Mouse (Mus musculus) yolk sac, embryonic 10.5 days (tissue): ENCODE data around the gene Sorbs2.

ENCODE experiments used
- DNase-seq: peaks from one replicate; pipeline ENCODE4 v3.0.0-alpha.2; 2017; ENCODE audit warnings: low spot score

Gene Sorbs2

DNA sequence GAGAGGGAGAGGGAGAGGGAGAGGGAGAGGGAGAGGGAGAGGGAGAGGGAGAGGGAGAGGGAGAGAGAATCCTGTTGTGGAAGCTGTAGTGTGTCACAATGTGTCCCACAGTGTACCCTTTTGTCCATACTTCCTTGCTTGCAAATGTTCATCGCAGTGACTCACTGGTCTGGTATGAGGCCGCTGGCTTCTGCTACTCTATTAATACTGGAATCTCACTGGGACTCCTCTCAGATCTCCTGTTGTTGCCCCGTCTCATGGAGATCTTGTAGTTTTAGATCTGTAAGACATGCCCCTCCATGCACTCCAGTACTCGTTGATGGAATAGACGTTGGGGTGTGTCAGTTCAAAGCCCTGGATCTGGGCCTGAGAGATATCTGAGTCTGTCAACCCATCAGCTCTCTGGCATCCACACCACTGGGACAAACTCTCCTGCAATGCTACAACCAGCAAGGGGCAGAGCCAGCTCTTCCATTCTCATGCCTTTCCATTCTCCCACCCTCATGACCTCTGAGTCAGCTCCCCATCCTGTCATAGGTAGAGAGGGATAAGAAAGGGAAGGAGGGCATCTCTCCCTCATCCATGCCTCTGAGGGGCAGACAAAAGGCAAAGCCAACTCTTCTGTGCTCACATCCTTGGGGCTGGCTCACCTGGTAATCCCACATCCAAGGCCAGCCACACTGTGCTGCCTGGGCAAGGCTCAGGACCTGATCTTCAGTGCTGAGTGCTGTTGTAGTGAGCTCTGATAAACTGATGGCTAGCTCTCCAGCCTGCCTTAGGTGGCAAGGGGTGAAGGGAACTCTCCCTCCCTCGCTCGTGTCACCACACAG, 72.3 kb downstream of the Sorbs2 start:
- DNase-seq: no peak

DNA sequence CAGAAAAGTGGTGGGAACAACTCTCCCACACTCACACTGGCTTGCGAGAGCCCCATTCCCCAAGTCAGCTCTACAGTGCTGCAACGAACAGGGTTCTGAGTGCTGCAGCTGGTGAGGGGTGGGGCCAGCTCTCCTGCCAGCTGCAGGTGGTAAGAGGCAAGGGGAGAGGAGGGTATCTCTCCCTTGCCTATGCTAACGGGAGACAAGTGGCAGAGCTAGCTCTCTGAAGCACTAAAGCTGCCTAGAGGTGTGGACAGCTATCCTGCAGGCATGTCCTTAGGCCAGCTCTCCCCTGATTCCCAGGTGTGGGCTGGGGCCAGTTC, 72.9 kb downstream of the Sorbs2 start:
- no peak for DNase-seq

DNA sequence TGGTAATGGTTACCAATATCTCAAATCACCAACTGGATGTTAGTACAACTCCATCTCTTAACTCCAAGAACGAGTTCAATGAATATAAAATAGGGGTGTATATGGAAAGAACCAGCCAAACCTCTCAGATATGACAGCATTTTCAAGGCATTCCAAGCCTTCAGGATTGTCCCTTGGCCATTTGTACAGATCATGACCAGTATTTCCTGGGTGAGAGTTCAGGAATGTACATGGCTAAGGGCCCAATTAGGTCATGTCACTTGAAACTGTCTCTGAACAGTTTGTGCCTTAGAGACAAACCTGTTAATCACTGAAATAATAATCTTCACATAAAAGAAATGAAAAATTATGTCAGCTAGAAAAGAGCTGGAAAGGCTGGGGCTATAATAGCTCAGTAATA, 76.3 kb downstream of the Sorbs2 start:
- DNase-seq: no peak

DNA sequence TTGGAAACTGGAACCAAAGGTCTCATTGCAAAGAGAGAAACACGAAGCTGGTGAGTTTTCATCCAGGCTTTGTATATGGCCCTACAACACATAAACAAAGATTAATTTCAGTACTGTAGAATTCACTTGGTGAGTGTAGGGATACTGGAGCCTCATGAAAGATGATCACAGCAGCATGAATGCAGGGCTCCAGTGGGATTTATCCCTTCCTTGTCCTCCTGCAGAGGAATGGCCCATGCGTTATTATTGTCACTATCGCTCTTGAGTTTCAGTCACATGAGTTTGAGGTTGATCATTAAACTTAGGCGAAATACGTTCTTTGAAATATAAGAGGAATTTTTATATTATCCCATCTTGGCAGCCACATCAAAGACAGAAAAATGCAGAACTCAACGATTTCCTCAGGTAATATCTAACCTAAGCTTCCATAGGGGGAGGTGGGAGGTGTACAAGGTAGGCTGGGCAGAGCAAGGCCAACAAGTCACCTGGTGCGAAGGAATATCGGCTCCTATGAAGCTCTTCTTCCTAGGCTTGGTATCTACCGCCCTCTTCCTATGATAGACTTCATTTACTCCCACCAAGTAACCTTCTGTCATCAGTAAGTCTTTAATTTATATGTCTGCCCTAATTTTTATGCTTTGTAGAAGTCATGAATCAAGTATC, 76.9 kb downstream of the Sorbs2 start:
- DNase-seq: no peak

DNA sequence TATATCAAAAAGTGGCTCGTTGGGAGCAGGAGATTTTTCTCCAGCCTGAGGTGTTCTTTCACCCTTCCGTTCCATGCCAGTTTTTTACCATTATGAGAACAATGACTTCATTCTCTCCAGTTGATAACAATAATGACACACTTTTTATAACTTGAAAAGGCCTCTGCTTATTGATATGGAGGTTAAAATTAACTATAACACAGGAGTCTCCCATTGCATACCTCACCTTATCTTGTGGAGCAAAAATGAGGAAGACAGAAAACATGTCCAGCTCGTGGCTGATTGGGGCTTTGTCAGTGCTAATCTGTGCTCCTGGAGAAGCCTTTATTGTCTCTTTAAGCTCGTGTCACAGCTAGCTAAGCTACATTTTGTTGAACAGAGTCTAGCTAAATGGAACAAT, 77.6 kb downstream of the Sorbs2 start:
- DNase-seq: no peak

DNA sequence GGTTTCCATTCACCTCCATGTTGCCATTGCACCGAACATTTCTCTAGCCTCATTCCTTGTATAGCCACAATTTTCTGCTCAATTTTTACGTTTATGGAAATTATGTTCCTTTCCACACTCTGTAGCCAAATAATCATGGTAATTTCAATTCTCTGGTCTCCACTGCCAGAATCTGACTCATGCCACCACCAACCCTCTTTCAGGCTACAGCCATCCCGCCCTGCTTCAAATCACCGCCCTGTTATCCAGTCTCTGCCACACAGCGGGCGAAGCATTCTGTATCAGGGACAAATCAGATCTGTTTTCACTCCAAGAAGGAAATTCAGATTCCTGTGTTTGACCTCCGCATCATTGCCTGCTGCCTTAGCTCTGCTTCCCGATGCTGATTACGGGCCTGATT, 79.4 kb downstream of the Sorbs2 start:
- DNase-seq: no peak

DNA sequence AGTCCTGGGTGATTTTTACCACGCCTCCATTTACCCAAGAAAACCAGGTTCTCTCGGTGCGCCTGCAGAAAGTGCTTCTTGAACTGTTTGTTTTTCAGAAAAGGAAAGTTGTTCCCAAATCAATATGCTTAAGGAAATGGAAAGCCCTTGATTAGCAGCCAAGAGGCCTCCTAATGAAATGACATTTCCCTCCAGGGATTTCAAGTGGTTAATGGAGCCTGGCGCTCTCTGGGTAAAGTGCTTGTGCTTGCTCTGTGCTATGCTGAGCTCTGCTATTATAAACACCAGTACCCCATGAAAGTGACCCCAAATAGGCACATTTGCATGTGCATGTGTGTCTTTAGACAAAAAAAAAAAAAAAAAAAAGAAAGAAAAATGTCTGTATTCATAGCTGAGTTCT, 84.3 kb downstream of the Sorbs2 start:
- no peak for DNase-seq

DNA sequence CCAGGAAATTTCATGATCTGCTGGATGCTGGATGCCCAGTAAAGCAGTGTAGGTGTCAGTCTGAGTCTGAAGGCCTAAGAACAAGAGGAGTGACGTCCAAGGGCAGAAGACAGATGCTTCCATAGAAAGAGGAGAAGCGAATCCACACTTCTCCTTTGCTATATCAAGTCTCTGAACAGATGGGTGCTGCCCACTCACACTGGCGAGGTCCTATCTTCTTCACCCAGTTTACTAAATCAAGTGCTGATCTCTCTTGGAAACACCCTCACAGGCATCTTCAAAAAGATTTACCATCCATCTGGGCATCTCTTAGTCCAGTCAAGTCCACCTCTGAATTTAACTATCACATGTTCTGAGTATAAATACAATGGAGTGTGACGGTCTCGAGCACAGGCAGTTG, 86.1 kb downstream of the Sorbs2 start:
- no peak for DNase-seq

DNA sequence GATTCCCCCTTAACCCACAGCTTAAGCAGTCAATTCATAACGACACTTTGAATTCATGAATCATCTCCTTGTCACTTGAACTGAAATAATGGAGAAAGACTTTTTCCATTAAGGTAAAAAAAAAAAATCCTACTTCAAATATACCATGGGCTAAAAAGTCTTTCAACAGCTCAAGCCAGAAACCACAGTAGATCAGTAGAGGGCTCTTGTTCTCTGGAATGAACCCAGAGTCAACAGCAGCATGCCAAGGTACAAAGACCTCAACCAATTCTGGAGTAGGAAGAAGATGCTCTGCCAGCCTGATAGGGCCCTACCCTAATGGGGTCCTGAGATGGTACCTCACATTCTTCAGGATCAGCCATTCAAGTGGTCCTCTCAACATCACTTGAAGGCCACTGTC, 88.4 kb downstream of the Sorbs2 start:
- no peak for DNase-seq

DNA sequence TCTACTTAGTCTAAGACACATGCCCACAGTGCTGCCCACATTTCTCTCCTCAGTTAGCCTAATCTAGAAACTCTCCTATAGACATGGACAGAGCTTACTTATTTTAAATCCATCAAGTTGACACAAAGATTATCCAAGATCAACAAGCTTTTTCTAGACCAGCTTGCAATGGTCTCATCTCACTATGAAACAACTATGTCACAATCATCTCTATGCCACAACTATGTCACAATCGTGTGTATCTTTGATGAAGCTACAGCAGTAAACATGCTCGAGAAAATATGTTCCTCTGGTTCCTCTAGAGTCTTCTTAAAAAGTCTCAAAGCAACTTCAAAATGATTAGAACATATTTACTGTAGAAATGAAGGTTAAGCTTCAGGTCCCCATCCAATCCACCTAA, 89.0 kb downstream of the Sorbs2 start:
- DNase-seq: no peak

DNA sequence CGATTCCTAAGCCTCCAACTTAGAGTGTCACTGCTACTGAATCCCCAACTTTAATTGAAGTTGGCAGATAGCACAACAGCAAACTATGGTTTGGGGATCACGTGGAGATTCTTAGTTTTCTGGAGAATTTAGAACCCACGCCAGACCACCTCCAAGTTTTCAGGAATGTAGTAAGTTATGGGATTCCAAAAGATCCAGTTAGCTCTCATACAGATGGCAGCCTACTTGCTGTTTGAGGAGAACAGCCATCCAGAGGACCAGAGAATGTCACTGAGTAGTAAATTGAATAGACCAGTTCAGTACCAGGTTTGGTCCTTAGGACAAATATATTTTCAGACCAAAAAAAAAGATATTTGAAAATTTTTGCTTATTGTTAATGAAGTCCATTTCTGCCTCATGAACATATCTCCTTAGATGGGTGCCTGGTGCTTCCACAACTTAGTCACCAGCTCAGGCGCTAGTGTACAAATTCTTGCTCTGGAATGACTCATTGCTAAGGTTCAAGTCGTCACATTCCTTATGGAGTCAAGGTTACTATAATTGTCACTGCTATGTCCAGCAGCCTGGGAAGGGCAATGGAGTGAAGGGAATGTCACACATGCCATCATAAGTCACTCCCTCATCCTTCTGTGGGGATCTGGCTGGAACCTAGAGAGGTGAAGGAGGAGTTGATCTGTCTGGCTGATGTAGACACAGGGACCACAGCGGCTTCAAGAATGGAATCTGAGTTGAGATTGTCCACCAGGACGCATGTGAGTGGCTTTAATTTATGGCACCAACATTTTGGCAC, 90.2 kb downstream of the Sorbs2 start:
- no peak for DNase-seq

DNA sequence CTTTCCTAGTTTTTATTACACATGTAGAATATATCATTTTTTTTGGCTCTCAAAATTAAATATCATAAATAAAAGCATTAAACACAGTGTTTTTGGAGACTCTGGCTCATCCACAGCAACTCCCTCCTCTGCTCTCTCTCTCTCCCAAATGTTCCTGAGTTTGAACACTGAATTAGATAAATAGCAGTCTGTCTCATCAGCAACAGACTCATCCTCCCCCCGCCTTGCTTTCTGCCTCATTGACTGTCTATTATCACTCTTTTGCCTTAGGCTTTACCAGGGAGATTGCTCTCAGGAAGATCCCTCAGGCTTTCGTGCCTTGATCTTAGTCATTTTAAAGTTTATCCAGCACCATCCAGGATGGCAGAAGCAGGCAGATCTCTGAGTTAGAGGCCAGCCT, 91.3 kb downstream of the Sorbs2 start:
- no peak for DNase-seq

DNA sequence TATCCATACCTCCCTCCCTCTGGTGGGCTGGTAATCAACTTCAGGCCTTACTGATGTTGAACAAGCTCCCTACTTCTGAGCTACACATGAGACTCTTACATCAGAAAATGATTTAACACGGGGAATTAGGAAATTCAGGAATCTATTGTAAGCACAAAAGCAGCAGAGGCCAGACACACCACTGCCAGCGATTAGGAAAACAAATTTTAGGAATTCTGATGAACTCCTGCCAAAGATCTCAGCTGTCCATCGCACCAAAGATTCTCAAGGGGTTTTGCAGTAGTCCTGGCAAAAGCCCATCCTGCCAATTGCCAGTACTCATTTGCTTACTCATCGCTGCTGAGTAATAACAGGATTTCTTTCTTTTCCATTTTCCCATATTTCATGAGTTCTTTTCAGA, 94.4 kb downstream of the Sorbs2 start:
- no peak for DNase-seq

DNA sequence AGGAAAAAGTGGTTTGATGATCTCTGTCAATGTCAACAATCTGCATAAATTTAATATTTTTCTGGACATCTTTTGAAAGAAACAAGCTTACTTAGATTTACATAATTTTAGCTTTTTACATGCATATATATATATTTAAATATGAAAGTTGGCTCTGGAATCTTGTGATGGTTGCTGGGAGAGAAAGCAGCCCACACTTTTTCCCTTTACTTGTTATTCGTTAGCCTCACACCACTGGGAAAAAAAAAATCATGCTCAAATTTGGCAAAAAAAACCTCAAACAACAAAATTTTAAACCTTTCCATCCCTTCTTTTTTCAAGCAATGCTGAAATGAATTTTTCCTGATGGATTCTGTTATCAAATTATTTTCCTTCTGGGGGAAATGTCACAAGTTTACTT, 97.8 kb downstream of the Sorbs2 start:
- no peak for DNase-seq

DNA sequence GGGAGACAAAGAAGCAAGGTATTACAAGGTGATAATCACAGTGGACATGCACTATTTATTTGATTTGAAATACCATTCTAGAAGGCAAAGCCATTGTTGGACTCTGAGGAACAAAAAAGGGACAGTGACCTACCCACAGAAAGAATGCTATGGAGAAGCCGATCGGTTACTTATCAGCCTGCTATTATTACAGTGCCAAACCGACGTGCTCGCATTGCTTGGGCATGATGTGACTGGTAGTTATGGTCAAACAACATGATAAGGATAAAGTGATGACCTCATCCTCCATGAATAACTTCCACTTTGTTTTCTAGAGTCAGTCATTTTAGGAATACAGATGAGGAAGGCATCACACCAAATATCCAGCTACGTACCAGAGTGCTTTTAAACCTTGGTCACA, 99.4 kb downstream of the Sorbs2 start:
- no peak for DNase-seq

DNA sequence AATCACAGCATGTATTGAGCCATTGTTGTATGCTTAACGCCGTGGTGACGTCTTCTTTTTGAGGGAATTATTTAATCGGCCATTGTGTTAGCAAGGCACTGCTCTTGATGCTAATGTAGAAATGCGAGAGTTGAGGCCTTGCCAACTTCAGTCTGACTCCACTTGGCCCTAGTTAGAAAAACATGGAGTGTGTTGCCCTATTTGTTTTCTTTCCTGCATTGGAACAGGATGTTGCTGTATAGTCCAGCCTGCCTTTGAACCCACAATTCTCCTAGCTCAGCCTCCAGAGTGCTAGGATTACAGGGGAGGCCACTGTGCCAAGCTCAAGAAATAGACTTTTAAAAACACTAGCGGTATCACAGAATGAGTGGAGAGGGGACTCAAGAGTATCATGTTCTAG, 100.8 kb downstream of the Sorbs2 start:
- no peak for DNase-seq

DNA sequence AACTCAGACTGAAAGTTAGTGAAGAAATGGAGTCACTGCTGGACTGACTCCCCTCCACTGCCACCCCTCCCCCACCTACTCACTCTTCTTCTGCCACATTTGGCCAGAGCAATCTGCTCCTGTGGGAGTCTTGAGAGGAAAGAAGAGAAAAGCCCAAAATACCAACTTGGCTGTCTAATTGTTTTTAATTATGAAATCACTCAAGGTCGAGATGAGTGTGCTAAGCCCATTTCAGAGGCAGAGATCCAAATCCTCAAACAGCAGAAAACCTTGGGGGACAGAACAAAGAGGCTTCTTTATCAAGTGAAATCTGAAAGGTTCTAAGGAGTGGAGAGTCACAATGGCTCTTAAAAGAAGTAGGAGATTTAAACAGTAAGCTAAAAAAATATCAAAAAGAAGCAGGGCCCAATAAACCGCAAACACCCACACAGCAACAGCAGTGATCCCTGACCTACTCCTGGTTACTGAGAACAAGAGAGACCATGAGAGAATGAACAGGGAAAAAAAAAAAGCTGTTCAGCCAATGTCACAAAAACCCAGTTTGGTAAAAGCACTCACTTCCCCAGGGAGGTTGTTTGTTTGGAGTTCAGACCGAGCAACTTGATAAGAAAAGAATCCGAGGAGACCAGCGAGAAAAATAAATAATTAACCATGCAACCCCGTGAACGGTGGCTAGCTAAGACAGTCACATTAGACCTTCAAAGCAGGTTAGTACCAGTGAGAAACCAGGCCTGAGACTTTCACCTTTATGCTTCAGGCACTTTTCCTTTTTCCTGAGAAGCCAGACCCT, 103.0 kb downstream of the Sorbs2 start:
- peak; percentile 84 for DNase-seq

DNA sequence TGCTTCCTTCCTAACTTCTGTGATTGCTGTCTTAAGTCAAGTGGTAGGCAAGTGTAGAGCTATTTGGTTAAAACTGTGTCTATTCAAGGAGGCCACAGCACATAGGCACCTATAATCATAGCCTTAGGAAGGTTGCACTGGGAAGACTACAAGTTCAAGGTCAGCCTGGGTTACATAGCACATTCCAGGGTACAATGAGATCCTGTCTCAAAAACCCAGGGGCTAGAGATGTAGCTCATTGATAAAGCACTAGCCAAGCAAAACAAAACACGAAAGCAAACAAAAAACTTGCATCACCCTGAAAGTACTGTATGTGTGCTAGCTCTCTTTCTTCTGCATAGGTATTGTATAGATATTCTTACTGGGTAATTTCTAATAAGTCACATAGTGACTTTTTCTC, 103.7 kb downstream of the Sorbs2 start:
- no peak for DNase-seq

DNA sequence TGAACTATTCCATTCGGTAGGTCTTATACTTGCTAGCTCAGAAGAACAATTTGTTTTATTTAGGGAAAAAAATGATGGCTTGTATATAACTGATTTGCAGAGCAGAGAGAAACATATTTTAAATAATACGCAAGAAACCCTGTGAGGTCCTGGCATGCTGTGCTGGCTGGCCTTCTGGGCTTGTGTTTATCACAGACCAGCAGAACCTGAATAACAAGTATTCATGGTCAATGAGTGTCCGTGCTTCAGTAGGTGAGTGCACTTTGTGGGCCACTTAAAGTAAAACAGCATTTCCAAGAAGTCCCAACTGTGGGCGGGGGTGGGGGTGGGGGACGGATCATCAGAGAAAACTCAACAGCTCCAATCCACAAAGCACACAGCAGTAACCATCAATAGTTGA, 107.0 kb downstream of the Sorbs2 start:
- DNase-seq: no peak

DNA sequence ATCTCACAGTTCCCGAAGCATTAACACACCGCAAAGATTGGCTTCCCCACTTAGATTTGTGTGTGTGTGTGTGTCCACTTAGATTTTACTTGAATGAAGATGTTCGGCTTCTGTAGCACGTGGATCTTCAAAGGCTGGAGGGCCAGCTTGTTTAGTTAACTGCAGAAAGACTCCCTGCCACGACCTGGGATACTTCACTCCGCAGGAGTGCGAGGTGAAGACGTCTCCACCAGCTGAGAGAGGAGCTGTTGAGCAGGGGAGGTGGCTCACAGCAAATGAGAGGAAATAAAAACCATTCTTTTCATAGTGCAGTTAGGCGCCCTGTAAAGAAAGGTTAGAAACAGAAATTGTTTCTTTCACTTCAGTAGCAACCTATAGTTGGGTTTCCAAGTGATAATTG, 107.5 kb downstream of the Sorbs2 start:
- no peak for DNase-seq

DNA sequence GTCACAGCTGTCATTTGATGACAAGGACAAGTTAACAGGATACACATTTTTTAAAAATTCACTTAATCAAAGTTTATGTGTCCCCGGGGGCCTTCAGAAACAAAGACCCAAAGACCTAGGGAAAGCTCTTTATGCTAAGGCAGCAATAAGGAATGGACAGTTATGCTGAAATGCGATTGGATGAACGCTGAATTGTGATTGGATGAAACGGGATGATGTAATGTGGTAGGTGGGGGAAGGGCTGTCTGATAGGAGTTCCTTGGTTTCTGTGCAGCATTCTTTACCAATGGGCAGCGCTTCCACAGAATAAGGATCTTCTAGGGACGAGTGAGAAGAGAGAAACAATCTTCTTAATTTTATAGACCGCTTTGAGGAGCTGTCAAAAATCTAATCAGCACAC, 108.0 kb downstream of the Sorbs2 start:
- DNase-seq: peak; percentile 28

DNA sequence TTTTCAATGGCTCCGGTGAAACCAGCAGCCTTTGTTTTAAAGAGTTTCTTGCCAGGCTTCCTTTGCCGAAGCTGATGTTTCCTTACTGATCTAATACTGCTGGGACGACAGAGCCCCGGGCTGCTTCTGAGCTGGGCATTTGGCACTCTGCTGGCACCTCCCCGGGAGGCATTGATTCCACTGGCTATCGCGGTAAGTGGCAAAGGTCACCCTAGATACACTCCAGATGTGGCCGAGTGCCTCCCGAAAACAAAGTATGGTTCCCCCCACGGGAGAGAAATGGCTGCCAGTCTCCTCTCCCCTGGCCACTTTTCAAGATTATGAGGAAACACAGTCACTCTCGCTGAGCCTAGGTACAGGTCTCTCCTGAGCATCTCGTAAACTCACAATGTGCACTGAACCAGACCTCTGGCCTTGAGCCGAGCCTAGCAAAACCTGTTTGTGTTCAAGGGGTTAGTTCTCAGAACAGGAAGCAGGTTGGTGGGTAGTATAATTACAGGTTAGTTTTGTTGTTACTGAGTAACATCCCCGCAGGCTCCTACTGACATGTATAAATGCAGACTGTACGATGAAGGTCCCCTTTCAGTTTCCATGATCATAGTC, 114.1 kb downstream of the Sorbs2 start:
- no peak for DNase-seq
